Mouse (Mus musculus): ENCODE results near the gene P4ha2. TPM values are rescaled to one million over a fixed set of nuclear protein-coding genes. Genes with fewer than 3 reads are reported as not detected.

Gene P4ha2
- 4.4 and 5.5 TPM in 2 replicates for total RNA-seq (2014; rRNA removed)
- polyA plus RNA-seq (2012; rRNA removed), result 2.9 and 3.7 TPM in 2 replicates

- TF ChIP-seq POLR2A (IDR thresholded peaks at IDR 0.05; ENCODE audit: extremely low read depth, insufficient read depth, low read length) (no peak), CTCF (IDR thresholded peaks at IDR 0.05; ENCODE audit: low read depth, low read length) (no peak)
- Histone ChIP-seq H3K27ac (replicated peaks; ENCODE audit: insufficient read depth, low read depth, low read length) (no peak within 1 kb of the TSS), H3K4me3 (ENCODE audit: insufficient read depth, low read depth, low read length) (peak within 1 kb of the TSS; percentile 91), H3K79me2 (ENCODE audit: control insufficient read depth, insufficient read depth, low read length) (no peaks in the 10 kb centered on the region), H3K36me3 (ENCODE audit: control insufficient read depth, insufficient read depth, low read length) (no peaks in the 10 kb centered on the region), H3K9ac (ENCODE audit: low read depth, low read length) (peak within 1 kb of the TSS; percentile 88), H3K4me1 (ENCODE audit: control insufficient read depth, insufficient read depth, low read length) (peaks cover 4% of the 10 kb centered on the region), H3K27me3 (ENCODE audit: control insufficient read depth, insufficient read depth, low read length) (no peaks in the 10 kb centered on the region)
- DNase-seq (ENCODE audit: extremely low read depth, low read depth, low spot score), result no peak
- WGBS, result 67% methylated on average over 10 of the region's 10 CpGs
Observed at GRCm38 (mm10) chr11:54100045-54100691, at the start of gene P4ha2. Gene P4ha2 (plus strand): TSS chr11:54100095.

- no peak for DNase-seq (ENCODE audit: extremely low read depth, low read depth, low spot score)
- no peak for TF ChIP-seq CTCF (IDR thresholded peaks at IDR 0.05; ENCODE audit: low read depth, low read length)
- TF ChIP-seq POLR2A (IDR thresholded peaks at IDR 0.05; ENCODE audit: extremely low read depth, insufficient read depth, low read length), result no peak
- Histone ChIP-seq H3K4me3 (ENCODE audit: insufficient read depth, low read depth, low read length) (no peak overlapping the region), H3K27ac (replicated peaks; ENCODE audit: insufficient read depth, low read depth, low read length) (no peak overlapping the region), H3K36me3 (ENCODE audit: control insufficient read depth, insufficient read depth, low read length) (no peaks in the 10 kb centered on the region), H3K9ac (ENCODE audit: low read depth, low read length) (no peak overlapping the region), H3K27me3 (ENCODE audit: control insufficient read depth, insufficient read depth, low read length) (no peaks in the 10 kb centered on the region), H3K4me1 (ENCODE audit: control insufficient read depth, insufficient read depth, low read length) (no peaks in the 10 kb centered on the region), H3K79me2 (ENCODE audit: control insufficient read depth, insufficient read depth, low read length) (no peaks in the 10 kb centered on the region)
- 88% methylated on average over 2 of the region's 2 CpGs for WGBS
Observed at GRCm38 (mm10) chr11:54050205-54050604, 49.7 kb upstream of the P4ha2 start.

GRCm38 (mm10) chr11:54051161-54051560, 48.7 kb upstream of the P4ha2 start:
- Histone ChIP-seq H3K9ac (ENCODE audit: low read depth, low read length) (no peak overlapping the region), H3K27ac (replicated peaks; ENCODE audit: insufficient read depth, low read depth, low read length) (no peak overlapping the region)

GRCm38 (mm10) chr11:54052128-54052527, 47.8 kb upstream of the P4ha2 start:
- no peaks in the 10 kb centered on the region for H3K36me3 ChIP-seq (ENCODE audit: control insufficient read depth, insufficient read depth, low read length)
- no peaks in the 10 kb centered on the region for H3K79me2 ChIP-seq (ENCODE audit: control insufficient read depth, insufficient read depth, low read length)
- H3K4me3 ChIP-seq (ENCODE audit: insufficient read depth, low read depth, low read length), result no peak overlapping the region
- WGBS, result 89% methylated on average over 5 of the region's 5 CpGs
- H3K27ac ChIP-seq (replicated peaks; ENCODE audit: insufficient read depth, low read depth, low read length), result no peak overlapping the region
- peaks cover 5% of the 10 kb centered on the region for H3K4me1 ChIP-seq (ENCODE audit: control insufficient read depth, insufficient read depth, low read length)
- H3K9ac ChIP-seq (ENCODE audit: low read depth, low read length), result no peak overlapping the region
- H3K27me3 ChIP-seq (ENCODE audit: control insufficient read depth, insufficient read depth, low read length), result no peaks in the 10 kb centered on the region
- TF ChIP-seq CTCF (IDR thresholded peaks at IDR 0.05; ENCODE audit: low read depth, low read length) (no peak), POLR2A (IDR thresholded peaks at IDR 0.05; ENCODE audit: extremely low read depth, insufficient read depth, low read length) (no peak)
- DNase-seq (ENCODE audit: extremely low read depth, low read depth, low spot score), result no peak

More at GRCm38 (mm10) chr11:54051161-54051560, 48.7 kb upstream of the P4ha2 start:
- no peaks in the 10 kb centered on the region for H3K36me3 ChIP-seq (ENCODE audit: control insufficient read depth, insufficient read depth, low read length)
- H3K4me3 ChIP-seq (ENCODE audit: insufficient read depth, low read depth, low read length), result no peak overlapping the region
- DNase-seq (ENCODE audit: extremely low read depth, low read depth, low spot score), result no peak
- H3K4me1 ChIP-seq (ENCODE audit: control insufficient read depth, insufficient read depth, low read length), result 0 out of 2 replicates have a peak, but pooled peaks cover 2% of the 10 kb centered on the region
- 72% methylated on average over 7 of the region's 7 CpGs for WGBS
- no peaks in the 10 kb centered on the region for H3K79me2 ChIP-seq (ENCODE audit: control insufficient read depth, insufficient read depth, low read length)
- no peak for TF ChIP-seq POLR2A (IDR thresholded peaks at IDR 0.05; ENCODE audit: extremely low read depth, insufficient read depth, low read length)
- TF ChIP-seq CTCF (IDR thresholded peaks at IDR 0.05; ENCODE audit: low read depth, low read length), result no peak
- no peaks in the 10 kb centered on the region for H3K27me3 ChIP-seq (ENCODE audit: control insufficient read depth, insufficient read depth, low read length)

- no peak for DNase-seq (ENCODE audit: extremely low read depth, low read depth, low spot score)
- 84% methylated on average over 7 of the region's 7 CpGs for WGBS
- no peaks in the 10 kb centered on the region for H3K27me3 ChIP-seq (ENCODE audit: control insufficient read depth, insufficient read depth, low read length)
- H3K27ac ChIP-seq (replicated peaks; ENCODE audit: insufficient read depth, low read depth, low read length), result no peak overlapping the region
- TF ChIP-seq POLR2A (IDR thresholded peaks at IDR 0.05; ENCODE audit: extremely low read depth, insufficient read depth, low read length) (no peak), CTCF (IDR thresholded peaks at IDR 0.05; ENCODE audit: low read depth, low read length) (no peak)
- no peaks in the 10 kb centered on the region for H3K79me2 ChIP-seq (ENCODE audit: control insufficient read depth, insufficient read depth, low read length)
- no peaks in the 10 kb centered on the region for H3K36me3 ChIP-seq (ENCODE audit: control insufficient read depth, insufficient read depth, low read length)
- H3K4me1 ChIP-seq (ENCODE audit: control insufficient read depth, insufficient read depth, low read length), result peaks cover 5% of the 10 kb centered on the region
- H3K4me3 ChIP-seq (ENCODE audit: insufficient read depth, low read depth, low read length), result no peak overlapping the region
- H3K9ac ChIP-seq (ENCODE audit: low read depth, low read length), result no peak overlapping the region
Observed at GRCm38 (mm10) chr11:54053090-54053489, 46.8 kb upstream of the P4ha2 start.

- peak; percentile 56 for DNase-seq (ENCODE audit: extremely low read depth, low read depth, low spot score)
- WGBS, result 51% methylated on average over 6 of the region's 6 CpGs
- Histone ChIP-seq H3K27me3 (ENCODE audit: control insufficient read depth, insufficient read depth, low read length) (no peaks in the 10 kb centered on the region), H3K4me3 (ENCODE audit: insufficient read depth, low read depth, low read length) (no peak overlapping the region), H3K27ac (replicated peaks; ENCODE audit: insufficient read depth, low read depth, low read length) (no peak overlapping the region), H3K9ac (ENCODE audit: low read depth, low read length) (no peak overlapping the region), H3K79me2 (ENCODE audit: control insufficient read depth, insufficient read depth, low read length) (no peaks in the 10 kb centered on the region), H3K36me3 (ENCODE audit: control insufficient read depth, insufficient read depth, low read length) (no peaks in the 10 kb centered on the region), H3K4me1 (ENCODE audit: control insufficient read depth, insufficient read depth, low read length) (peaks cover 5% of the 10 kb centered on the region)
- TF ChIP-seq POLR2A (IDR thresholded peaks at IDR 0.05; ENCODE audit: extremely low read depth, insufficient read depth, low read length) (no peak), CTCF (IDR thresholded peaks at IDR 0.05; ENCODE audit: low read depth, low read length) (peak; percentile 33; the same call in 1 of the 2 replicates)
Observed at GRCm38 (mm10) chr11:54054257-54054656, 45.6 kb upstream of the P4ha2 start.
